Mouse (Mus musculus): Measurements from ENCODE around the gene 1700001C02Rik. TPM values are rescaled to one million over a fixed set of nuclear protein-coding genes. Genes with fewer than 3 reads are reported as not detected.

1700001C02Rik gene
- not detected in 2 replicates for total RNA-seq (2015; ENCODE audit: low replicate concordance)
- total RNA-seq (2017; ENCODE audit: low replicate concordance) = not detected in 2 replicates

GRCm38 (mm10) chr5:30465861-30466260 lies at the start of gene 1700001C02Rik:
TSS of gene 1700001C02Rik (plus strand) at chr5:30466047.
- no peak for ATAC-seq (replicated peaks; ENCODE audit: low FRiP score, poor library complexity, severe bottlenecking)

GRCm38 (mm10) chr5:30416665-30417064 lies 49.2 kb upstream of the 1700001C02Rik start:
- no peak for ATAC-seq (replicated peaks; ENCODE audit: low FRiP score, poor library complexity, severe bottlenecking)

GRCm38 (mm10) chr5:30423121-30423520 lies 42.7 kb upstream of the 1700001C02Rik start:
- no peak for ATAC-seq (replicated peaks; ENCODE audit: low FRiP score, poor library complexity, severe bottlenecking)

- ATAC-seq (replicated peaks; ENCODE audit: low FRiP score, poor library complexity, severe bottlenecking) = no peak
Measured at GRCm38 (mm10) chr5:30423572-30424244, 42.1 kb upstream of the 1700001C02Rik start.

GRCm38 (mm10) chr5:30427406-30427805 lies 38.4 kb upstream of the 1700001C02Rik start:
- no peak for ATAC-seq (replicated peaks; ENCODE audit: low FRiP score, poor library complexity, severe bottlenecking)

DNA sequence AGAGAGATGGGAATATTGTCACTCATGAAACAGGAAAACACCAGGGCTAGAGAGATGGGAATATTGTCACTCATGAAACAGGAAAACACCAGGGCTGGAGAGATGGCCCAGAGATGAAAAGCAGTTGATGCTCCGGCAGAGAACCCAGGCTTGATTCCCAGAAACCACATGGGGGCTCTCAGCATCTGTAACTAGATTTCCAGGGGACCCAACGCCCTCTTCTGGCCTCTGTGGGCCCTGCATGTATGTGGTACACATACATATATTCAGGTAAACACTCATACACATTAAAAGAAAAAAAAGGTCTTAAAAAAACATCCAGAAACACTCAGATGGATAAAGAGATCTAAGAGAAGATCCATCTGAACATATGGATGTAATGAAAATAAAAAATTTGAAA lies 26.9 kb upstream of the 1700001C02Rik start:
- no peak for ATAC-seq (replicated peaks; ENCODE audit: low FRiP score, poor library complexity, severe bottlenecking)

DNA sequence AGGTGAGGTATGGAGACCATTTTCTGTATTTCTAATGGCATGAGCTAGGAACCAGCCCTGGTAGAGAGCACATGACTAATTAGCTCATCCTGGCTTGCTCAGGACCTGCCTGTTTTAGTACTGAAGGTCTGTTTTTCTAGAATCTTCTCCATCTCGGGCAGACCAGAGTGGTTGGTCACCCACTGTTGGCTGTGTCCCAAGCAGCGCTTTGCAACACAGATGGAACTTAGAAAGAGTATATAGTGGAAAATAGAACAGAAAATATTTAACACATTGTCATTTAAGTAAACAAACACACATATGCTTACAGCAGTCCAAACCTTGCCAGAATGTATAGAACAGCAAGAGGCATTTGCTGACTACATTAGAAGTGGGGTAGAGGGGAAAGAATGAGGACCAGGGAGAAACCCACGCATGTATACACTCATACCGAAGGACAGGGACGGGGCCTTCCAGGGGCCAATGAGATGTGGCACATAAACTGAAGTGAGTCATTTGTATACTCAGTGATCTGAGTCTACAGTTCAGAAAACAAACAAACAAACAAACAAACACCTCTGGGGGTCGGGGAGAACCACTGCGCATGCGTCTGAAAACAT lies 25.4 kb upstream of the 1700001C02Rik start:
- no peak for ATAC-seq (replicated peaks; ENCODE audit: low FRiP score, poor library complexity, severe bottlenecking)

DNA sequence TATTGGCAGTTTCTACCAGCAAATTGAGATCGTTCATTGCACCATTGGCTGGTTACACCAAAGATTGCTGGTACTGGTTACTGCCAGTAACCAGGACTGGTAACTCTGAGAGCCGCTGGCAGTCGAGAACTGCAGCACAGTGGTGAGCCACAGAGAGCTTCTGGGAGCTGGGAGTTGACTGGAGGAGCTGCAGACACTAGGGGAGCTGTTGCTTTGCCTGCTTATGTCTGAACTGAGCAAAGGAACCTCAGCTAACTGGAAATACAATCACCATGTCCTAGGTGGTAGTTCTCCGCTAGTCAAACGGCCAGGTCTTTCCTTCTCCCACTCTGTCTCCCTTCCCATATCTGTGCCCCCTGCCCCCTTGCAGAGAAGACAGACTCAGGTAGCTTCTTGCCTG lies 23.7 kb upstream of the 1700001C02Rik start:
- no peak for ATAC-seq (replicated peaks; ENCODE audit: low FRiP score, poor library complexity, severe bottlenecking)

- ATAC-seq (replicated peaks; ENCODE audit: low FRiP score, poor library complexity, severe bottlenecking) = no peak
Measured at GRCm38 (mm10) chr5:30444327-30444895, 21.4 kb upstream of the 1700001C02Rik start.

DNA sequence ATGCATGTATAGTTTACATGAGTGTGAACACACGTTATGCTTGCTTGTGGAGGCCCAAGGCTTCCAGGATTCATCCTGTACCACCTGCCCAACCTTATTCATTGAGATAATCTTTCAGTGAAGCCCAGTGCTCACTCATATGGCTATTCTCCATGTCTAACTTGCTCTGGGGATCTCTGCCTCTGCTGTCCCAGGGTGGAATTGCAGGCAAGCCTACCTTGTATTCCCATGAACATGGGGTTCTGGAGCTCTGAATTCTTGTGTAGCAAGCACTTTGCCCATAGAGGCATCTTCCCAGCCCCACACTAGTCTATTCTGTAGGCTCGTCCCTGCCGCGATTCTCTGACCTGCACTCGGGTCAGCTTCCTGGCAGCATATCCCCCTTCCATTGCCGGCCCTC lies 9.8 kb upstream of the 1700001C02Rik start:
- no peak for ATAC-seq (replicated peaks; ENCODE audit: low FRiP score, poor library complexity, severe bottlenecking)

DNA sequence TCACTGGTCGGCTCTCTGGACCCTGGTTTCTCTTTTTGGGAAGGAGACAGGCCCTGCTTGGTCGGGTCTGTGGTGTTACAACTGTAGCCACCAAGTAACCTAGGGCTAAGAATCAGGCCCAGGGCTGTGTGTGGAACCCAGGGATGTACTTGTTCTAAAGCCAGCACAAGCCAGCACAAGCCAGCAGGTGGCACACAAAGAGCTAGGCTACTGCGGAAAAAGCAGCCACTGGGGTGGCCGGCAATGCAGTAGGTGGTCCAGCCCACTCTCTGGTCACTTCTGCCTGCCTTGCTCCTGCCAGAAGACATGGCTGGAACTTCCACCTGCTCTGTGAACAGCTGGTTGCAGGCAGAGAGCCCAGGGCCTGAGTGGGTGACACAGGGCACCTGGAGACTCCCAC lies 5.7 kb upstream of the 1700001C02Rik start:
- ATAC-seq (replicated peaks; ENCODE audit: low FRiP score, poor library complexity, severe bottlenecking) = no peak

- no peak for ATAC-seq (replicated peaks; ENCODE audit: low FRiP score, poor library complexity, severe bottlenecking)
Measured at GRCm38 (mm10) chr5:30461821-30462220, 4.0 kb upstream of the 1700001C02Rik start, which contains the start of gene Otof. TSS of gene Otof (minus strand) at chr5:30461932.

GRCm38 (mm10) chr5:30466315-30466714 lies 468 bp downstream of the 1700001C02Rik start:
- ATAC-seq (replicated peaks; ENCODE audit: low FRiP score, poor library complexity, severe bottlenecking) = no peak

GRCm38 (mm10) chr5:30470454-30470853 lies 4.6 kb downstream of the 1700001C02Rik start:
- ATAC-seq (replicated peaks; ENCODE audit: low FRiP score, poor library complexity, severe bottlenecking) = no peak

DNA sequence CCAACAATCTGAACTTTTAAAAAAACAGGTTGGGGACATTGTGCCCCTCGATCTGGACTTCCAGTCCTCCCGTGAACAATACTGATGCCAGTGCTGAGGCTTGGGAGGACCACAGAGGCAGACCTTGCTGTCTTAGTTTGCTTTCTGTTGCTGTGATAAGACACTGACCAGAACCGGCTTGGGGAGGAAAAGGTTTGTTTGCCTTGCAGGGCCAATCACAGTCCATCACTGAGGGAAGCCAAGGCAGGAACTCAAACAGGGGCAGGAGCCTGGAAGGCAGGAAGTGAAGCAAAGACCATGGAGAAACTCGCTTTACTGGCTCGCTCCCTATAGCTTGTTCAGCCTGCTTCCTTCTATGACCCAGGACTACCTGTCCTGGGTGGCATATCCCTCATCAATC lies 6.3 kb downstream of the 1700001C02Rik start:
- ATAC-seq (replicated peaks; ENCODE audit: low FRiP score, poor library complexity, severe bottlenecking) = no peak

DNA sequence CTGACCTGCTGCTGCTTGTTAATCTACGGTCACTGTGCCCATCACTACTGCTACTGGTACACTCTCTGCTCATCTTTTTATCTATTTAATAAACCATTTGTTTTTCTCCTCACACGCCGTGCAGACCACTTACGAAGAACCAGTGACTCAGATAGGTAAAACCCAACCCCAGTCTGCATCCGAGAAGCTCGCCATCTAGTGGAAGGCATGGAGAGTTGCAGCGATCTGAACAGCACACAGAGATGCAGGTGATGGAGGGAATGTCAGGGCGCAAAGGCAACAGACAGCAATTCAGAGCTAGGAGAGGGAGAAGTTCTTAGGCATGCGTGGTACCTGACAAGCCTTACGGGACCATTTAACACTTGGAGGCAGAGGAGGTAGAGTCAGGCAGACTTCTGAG lies 10.7 kb downstream of the 1700001C02Rik start:
- ATAC-seq (replicated peaks; ENCODE audit: low FRiP score, poor library complexity, severe bottlenecking) = 0 out of 2 replicates have a peak, but pooled peaks have one; percentile 53

GRCm38 (mm10) chr5:30482319-30482718 lies 16.5 kb downstream of the 1700001C02Rik start:
- 0 out of 2 replicates have a peak, but pooled peaks have one; percentile 53 for ATAC-seq (replicated peaks; ENCODE audit: low FRiP score, poor library complexity, severe bottlenecking)

DNA sequence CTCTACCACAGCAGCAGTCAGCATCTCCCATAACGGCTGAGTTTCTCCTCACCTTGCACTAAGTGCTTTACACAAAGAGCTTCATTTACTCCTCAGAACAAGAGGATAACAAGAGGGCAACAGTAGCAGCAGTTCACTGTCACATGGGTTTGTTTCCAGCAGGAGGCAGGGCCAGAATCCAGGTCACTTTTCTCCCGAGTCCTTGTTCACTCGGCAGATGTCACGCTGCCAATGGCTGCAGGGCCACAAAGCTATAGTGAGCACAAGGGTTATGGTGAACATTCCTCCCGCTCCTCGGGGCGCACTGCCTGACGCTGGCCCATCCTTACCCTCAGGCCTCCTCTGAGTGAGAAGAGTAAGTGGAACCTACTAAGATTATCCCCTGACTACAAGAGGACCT lies 17.7 kb downstream of the 1700001C02Rik start:
- ATAC-seq (replicated peaks; ENCODE audit: low FRiP score, poor library complexity, severe bottlenecking) = no peak

DNA sequence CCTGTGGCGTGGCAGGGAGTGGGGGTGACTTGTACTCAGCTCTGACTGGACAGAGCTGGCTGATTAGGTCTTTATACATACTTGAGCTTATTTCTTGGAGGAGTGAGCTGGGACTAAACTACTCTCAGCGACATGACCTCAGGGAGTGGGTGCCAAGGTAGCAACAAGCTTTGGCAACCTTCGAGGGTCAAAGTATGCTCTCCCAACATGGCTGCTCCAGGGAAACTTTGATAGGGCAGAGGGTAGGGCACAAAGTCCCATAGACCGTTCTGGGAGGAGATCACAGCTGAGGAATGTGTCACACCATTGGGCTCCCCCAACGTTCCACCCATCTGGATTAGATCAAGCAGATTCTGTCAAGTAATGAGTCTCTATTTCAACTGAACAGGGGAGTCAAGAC lies 18.7 kb downstream of the 1700001C02Rik start:
- ATAC-seq (replicated peaks; ENCODE audit: low FRiP score, poor library complexity, severe bottlenecking) = no peak

GRCm38 (mm10) chr5:30485136-30485535 lies 19.3 kb downstream of the 1700001C02Rik start:
- no peak for ATAC-seq (replicated peaks; ENCODE audit: low FRiP score, poor library complexity, severe bottlenecking)

- no peak for ATAC-seq (replicated peaks; ENCODE audit: low FRiP score, poor library complexity, severe bottlenecking)
Measured at GRCm38 (mm10) chr5:30490215-30490614, 24.4 kb downstream of the 1700001C02Rik start.
